Mouse (Mus musculus) kidney, embryonic 16.5 days (tissue): ENCODE results near the gene Arhgef10l. TPM values are rescaled to one million over a fixed set of nuclear protein-coding genes. Genes with fewer than 3 reads are reported as not detected.

Experiments
- ATAC-seq: fragments of 200-750 bp; cut with Nextera tagmentation; 2 replicates; pipeline ENCODE4 v1.8.0; 2017; ENCODE audit warnings: moderate TSS enrichment; ENCODE audit not compliant: low FRiP score, low TSS enrichment
- H3K27ac ChIP-seq: fragments of 300-500 bp; sonication (generic); 2 replicates; pipeline ENCODE4 v1.5.1; 2014; ENCODE audit warnings: low read length
- H3K27me3 ChIP-seq: fragments of 300-500 bp; sonication (generic); 2 replicates; pipeline ENCODE4 v1.6.1; 2014; ENCODE audit warnings: low read length, control low read depth, mixed read lengths; ENCODE audit not compliant: insufficient read depth
- H3K36me3 ChIP-seq: fragments of 300-500 bp; sonication (generic); 2 replicates; pipeline ENCODE4 v1.6.1; 2014; ENCODE audit warnings: low read length, control low read depth, mixed read lengths; ENCODE audit not compliant: insufficient read depth
- H3K4me1 ChIP-seq: fragments of 300-500 bp; sonication (generic); 2 replicates; pipeline ENCODE4 v1.6.1; 2014; ENCODE audit warnings: low read length, control low read depth, mixed read lengths; ENCODE audit not compliant: insufficient read depth
- H3K4me2 ChIP-seq: fragments of 300-500 bp; sonication (generic); replicated peaks from 2 replicates; pipeline ENCODE4 v1.6.1; 2014; ENCODE audit warnings: low read depth, low read length
- H3K4me3 ChIP-seq: fragments of 300-500 bp; sonication (generic); 2 replicates; pipeline ENCODE4 v1.5.1; 2014; ENCODE audit warnings: mild to moderate bottlenecking, low read length
- H3K9ac ChIP-seq: fragments of 300-500 bp; sonication (generic); replicated peaks from 2 replicates; pipeline ENCODE4 v1.6.1; 2014; ENCODE audit warnings: low read length
- H3K9me3 ChIP-seq: fragments of 300-500 bp; sonication (generic); 2 replicates; pipeline ENCODE4 v1.6.1; 2016; ENCODE audit warnings: low read length, control low read depth
- WGBS: fragments of 180-500 bp; shearing (Covaris S2); extraction: QIAGEN DNeasy Blood & Tissue Kit; methylation state at CpG from one replicate; pipeline ENCODE4 v1.1.7; 2014; 5-methylcytosine and 5-hydroxymethylcytosine counted together
- polyA plus RNA-seq: library from polyadenylated mRNA; unstranded; fragments of >200 nt; fragmentation: Nextera tagmentation; extraction: Ambion mirVana; gene quantifications from 2 replicates; pipeline ENCODE4 v1.2.1, GENCODE M21; 2015

Gene Arhgef10l
- polyA plus RNA-seq, 1 experiment from 2014 or later: 25.4 TPM

- ATAC-seq: peak; percentile 62
- peak overlapping the region; percentile 79 for H3K4me3 ChIP-seq
- 6% methylated on average over 12 of the region's 12 CpGs for WGBS
- no peaks in the 10 kb centered on the region for H3K27me3 ChIP-seq
- H3K36me3 ChIP-seq: peaks cover 6% of the 10 kb centered on the region; the same call in 1 of the 2 replicates
- H3K9me3 ChIP-seq: peaks cover 3% of the 10 kb centered on the region
- peaks cover 30% of the 10 kb centered on the region for H3K4me1 ChIP-seq
- H3K9ac ChIP-seq: peak overlapping the region; percentile 96
- peak overlapping the region; percentile 68 for H3K4me2 ChIP-seq
- H3K27ac ChIP-seq: peak overlapping the region; percentile 88
These were observed 17.9 kb downstream of the Arhgef10l start for GRCm38 (mm10) chr4:140647711-140648421.

- Histone ChIP-seq H3K4me1 (peaks cover 48% of the 10 kb centered on the region), H3K4me2 (no peak overlapping the region), H3K9ac (no peak overlapping the region), H3K27ac (no peak overlapping the region), H3K4me3 (no peak overlapping the region), H3K27me3 (no peaks in the 10 kb centered on the region), H3K9me3 (peaks cover 5% of the 10 kb centered on the region), H3K36me3 (peaks cover 6% of the 10 kb centered on the region; the same call in 1 of the 2 replicates)
- WGBS: 87% methylated on average over 3 of the region's 3 CpGs
- ATAC-seq: no peak
These were observed 20.2 kb downstream of the Arhgef10l start for GRCm38 (mm10) chr4:140645638-140646037.

DNA sequence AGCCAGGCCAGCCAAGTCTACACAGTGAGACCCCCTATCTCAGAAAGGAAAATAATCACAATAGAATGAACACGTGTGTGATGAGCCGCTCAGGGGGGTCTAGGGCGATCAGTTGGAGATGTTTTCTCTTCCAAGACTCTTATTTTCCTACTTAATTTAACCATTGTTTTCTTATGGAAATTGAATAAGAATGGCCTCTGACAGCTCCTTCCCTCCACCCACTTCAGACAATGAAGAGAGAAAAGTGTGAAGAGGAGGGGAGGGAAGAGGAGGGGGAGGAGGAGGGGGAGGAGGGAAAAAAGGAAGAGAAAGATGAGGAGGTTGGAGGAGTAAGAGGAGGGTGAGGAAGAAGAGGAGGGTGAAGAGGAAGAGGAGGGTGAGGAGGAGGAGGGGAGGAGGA, 21.1 kb downstream of the Arhgef10l start:
- H3K27me3 ChIP-seq: no peaks in the 10 kb centered on the region
- WGBS: 43% methylated on average over 3 of the region's 3 CpGs
- no peak overlapping the region for H3K27ac ChIP-seq
- peaks cover 8% of the 10 kb centered on the region; the same call in 1 of the 2 replicates for H3K36me3 ChIP-seq
- peaks cover 5% of the 10 kb centered on the region for H3K9me3 ChIP-seq
- H3K9ac ChIP-seq: no peak overlapping the region
- no peak for ATAC-seq
- no peak overlapping the region for H3K4me3 ChIP-seq
- H3K4me1 ChIP-seq: peaks cover 53% of the 10 kb centered on the region
- H3K4me2 ChIP-seq: no peak overlapping the region

DNA sequence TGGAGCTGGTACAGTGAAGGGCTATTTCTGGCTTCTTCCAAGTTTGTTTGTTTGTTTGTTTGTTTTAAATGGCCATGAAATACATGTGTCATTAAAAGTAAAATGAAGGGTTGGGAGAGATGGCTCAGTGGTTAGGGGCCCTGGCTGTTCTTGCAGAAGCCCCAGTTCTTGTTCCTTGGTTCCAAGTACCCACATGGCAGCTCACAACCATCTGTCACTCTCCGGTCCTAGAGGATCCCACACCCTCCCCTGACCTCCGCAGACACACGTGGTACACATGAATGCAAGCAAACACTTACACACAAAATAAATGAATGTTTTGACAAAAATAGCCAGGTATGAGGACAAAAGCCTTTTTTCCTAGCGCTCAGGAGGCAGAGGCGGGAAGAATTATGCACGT, 21.5 kb downstream of the Arhgef10l start:
- no peak for ATAC-seq
- WGBS: 73% methylated on average over 6 of the region's 6 CpGs
- no peaks in the 10 kb centered on the region for H3K27me3 ChIP-seq
- H3K9me3 ChIP-seq: peaks cover 5% of the 10 kb centered on the region
- no peak overlapping the region for H3K9ac ChIP-seq
- H3K4me2 ChIP-seq: no peak overlapping the region
- H3K4me1 ChIP-seq: peaks cover 48% of the 10 kb centered on the region
- H3K36me3 ChIP-seq: peaks cover 10% of the 10 kb centered on the region; the same call in 1 of the 2 replicates
- H3K4me3 ChIP-seq: no peak overlapping the region
- no peak overlapping the region for H3K27ac ChIP-seq

- ATAC-seq: no peak
- Histone ChIP-seq H3K36me3 (peaks cover 10% of the 10 kb centered on the region; the same call in 1 of the 2 replicates), H3K27ac (peak overlapping the region; percentile 19; the same call in 1 of the 2 replicates), H3K9me3 (peaks cover 5% of the 10 kb centered on the region), H3K9ac (0 out of 2 replicates have a peak overlapping the region, but pooled peaks have one; percentile 2), H3K4me3 (no peak overlapping the region), H3K4me2 (no peak overlapping the region), H3K27me3 (no peaks in the 10 kb centered on the region), H3K4me1 (peaks cover 43% of the 10 kb centered on the region)
- 77% methylated on average over 4 of the region's 4 CpGs for WGBS
These were observed 23.4 kb downstream of the Arhgef10l start for GRCm38 (mm10) chr4:140642378-140642777.

DNA sequence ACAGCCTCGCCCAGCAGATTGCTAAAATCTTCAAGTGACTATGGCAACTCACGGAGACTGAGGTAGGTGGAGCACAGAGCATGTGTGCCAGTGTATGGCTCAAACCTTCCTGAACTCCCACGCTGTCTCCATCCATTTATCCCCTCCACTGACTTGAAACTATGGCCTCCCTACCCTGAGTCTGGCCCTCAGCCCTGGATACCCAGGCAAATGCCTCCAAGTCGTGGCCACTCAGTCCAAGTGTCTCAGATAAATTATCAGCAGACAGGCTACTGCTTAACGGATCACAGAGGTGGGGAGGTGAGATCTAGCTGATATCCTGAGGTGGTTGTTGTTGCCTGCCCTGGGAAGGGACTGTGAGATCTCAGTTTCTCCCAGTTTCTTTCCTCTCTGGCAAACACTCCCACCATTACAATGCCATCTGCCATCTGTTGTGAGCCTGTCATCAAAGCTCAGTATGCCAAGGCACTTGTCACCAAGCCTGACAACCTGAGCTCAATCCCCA, 24.3 kb downstream of the Arhgef10l start:
- H3K4me3 ChIP-seq: no peak overlapping the region
- H3K4me2 ChIP-seq: no peak overlapping the region
- H3K9me3 ChIP-seq: peaks cover 5% of the 10 kb centered on the region
- H3K4me1 ChIP-seq: peaks cover 43% of the 10 kb centered on the region
- H3K27me3 ChIP-seq: no peaks in the 10 kb centered on the region
- WGBS: 26% methylated on average over 5 of the region's 5 CpGs
- peak; percentile 54 for ATAC-seq
- peaks cover 9% of the 10 kb centered on the region; the same call in 1 of the 2 replicates for H3K36me3 ChIP-seq
- no peak overlapping the region for H3K9ac ChIP-seq
- H3K27ac ChIP-seq: peak overlapping the region; percentile 19; the same call in 1 of the 2 replicates

GRCm38 (mm10) chr4:140640668-140641067, 25.1 kb downstream of the Arhgef10l start:
- Histone ChIP-seq H3K36me3 (0 out of 2 replicates have a peak, but pooled peaks cover 4% of the 10 kb centered on the region), H3K9me3 (peaks cover 5% of the 10 kb centered on the region), H3K4me2 (no peak overlapping the region), H3K4me3 (no peak overlapping the region), H3K4me1 (peaks cover 49% of the 10 kb centered on the region), H3K9ac (no peak overlapping the region; the same call in 1 of the 2 replicates), H3K27ac (peak overlapping the region; percentile 19; the same call in 1 of the 2 replicates), H3K27me3 (no peaks in the 10 kb centered on the region)
- ATAC-seq: no peak
- 59% methylated on average over 9 of the region's 9 CpGs for WGBS

DNA sequence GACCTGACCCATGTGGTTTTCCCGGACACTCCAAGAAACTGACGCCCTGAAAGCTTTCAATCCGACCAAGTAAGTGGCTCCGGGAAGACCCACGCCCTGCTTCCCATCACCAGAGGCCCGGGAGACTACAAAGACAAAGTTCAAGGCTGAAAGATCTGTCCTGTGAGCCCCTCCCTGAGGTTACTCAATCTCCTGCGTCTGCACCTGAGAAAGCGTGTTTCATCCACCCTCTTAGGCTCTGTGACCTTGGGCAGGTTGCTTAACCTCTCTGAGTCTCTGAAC, 25.6 kb downstream of the Arhgef10l start:
- H3K36me3 ChIP-seq: 0 out of 2 replicates have a peak, but pooled peaks cover 4% of the 10 kb centered on the region
- peaks cover 53% of the 10 kb centered on the region for H3K4me1 ChIP-seq
- no peak overlapping the region for H3K27ac ChIP-seq
- H3K9me3 ChIP-seq: peaks cover 5% of the 10 kb centered on the region
- 69% methylated on average over 8 of the region's 8 CpGs for WGBS
- no peak overlapping the region for H3K9ac ChIP-seq
- no peak for ATAC-seq
- H3K4me2 ChIP-seq: no peak overlapping the region
- H3K4me3 ChIP-seq: no peak overlapping the region
- H3K27me3 ChIP-seq: no peaks in the 10 kb centered on the region

DNA sequence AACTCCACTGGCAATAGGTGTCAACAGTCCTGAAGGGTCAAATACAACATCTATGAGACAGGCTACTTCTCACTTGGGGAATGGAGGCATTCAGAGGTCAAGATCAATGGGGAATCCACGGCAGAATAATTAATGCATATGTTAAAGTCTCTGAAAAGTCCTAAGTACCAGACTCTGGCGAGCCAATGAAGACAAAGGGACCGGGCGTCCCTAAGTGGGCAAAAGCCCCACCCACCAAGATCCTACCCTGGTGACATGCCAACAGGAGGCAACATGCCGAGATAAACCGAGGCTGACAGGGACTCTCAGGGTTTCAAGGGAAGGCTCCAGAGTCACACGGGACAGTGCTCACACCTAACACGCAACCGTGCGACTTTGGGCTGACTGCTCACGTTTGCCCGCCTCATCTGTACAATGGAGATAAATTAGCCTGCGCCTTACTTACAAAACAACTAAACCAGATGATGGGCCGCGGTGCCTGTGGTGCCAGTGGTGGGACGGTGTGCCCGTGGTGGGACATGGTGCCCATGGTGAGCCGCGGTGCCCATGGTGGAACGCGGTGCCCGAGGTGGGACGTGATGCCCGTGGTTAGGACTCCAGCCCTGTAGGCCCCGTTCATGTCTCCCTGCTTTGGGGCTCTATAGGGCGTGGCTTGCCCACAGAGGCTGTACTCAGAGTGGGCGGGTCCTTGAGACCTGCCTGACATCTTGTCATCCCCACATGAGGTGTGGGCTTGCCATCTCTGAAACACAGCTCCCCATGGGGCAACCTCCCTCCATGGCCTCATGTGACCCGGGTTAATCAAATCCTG, 26.2 kb downstream of the Arhgef10l start:
- Histone ChIP-seq H3K36me3 (0 out of 2 replicates have a peak, but pooled peaks cover 4% of the 10 kb centered on the region), H3K4me2 (no peak overlapping the region), H3K9me3 (peaks cover 5% of the 10 kb centered on the region), H3K27me3 (no peaks in the 10 kb centered on the region), H3K9ac (no peak overlapping the region), H3K4me1 (peaks cover 59% of the 10 kb centered on the region), H3K4me3 (no peak overlapping the region), H3K27ac (no peak overlapping the region)
- WGBS: 93% methylated on average over 28 of the region's 28 CpGs
- no peak for ATAC-seq
